Mouse (Mus musculus) liver, embryonic 15.5 days (tissue): ENCODE results near the gene AI661453. TPM values are rescaled to one million over a fixed set of nuclear protein-coding genes. Genes with fewer than 3 reads are reported as not detected.

Experiments
- ATAC-seq: fragments of 200-750 bp; cut with Nextera tagmentation; 2 replicates; pipeline ENCODE4 v1.8.0; 2017; ENCODE audit warnings: moderate number of reproducible peaks, mild to moderate bottlenecking, moderate library complexity; ENCODE audit not compliant: insufficient read depth
- H3K27ac ChIP-seq: fragments of 300-500 bp; sonication (generic); replicated peaks from 2 replicates; pipeline ENCODE4 v1.5.1; 2015; ENCODE audit warnings: mild to moderate bottlenecking, inconsistent platforms
- H3K27me3 ChIP-seq: fragments of 300-500 bp; sonication (generic); 2 replicates; pipeline ENCODE4 v1.6.1; 2015; ENCODE audit warnings: mild to moderate bottlenecking, inconsistent platforms
- H3K36me3 ChIP-seq: fragments of 300-500 bp; sonication (generic); replicated peaks from 2 replicates; pipeline ENCODE4 v1.6.1; 2015; ENCODE audit warnings: moderate library complexity, mild to moderate bottlenecking, inconsistent platforms
- H3K4me1 ChIP-seq: fragments of 300-500 bp; sonication (generic); replicated peaks from 2 replicates; pipeline ENCODE4 v1.6.1; 2015; ENCODE audit warnings: inconsistent platforms
- H3K4me2 ChIP-seq: fragments of 300-500 bp; sonication (generic); 2 replicates; pipeline ENCODE4 v1.6.1; 2015; ENCODE audit warnings: moderate library complexity, mild to moderate bottlenecking, inconsistent platforms
- H3K4me3 ChIP-seq: fragments of 300-500 bp; sonication (generic); replicated peaks from 2 replicates; pipeline ENCODE4 v1.5.1; 2015; ENCODE audit warnings: mild to moderate bottlenecking, inconsistent platforms
- H3K9ac ChIP-seq: fragments of 300-500 bp; sonication (generic); 2 replicates; pipeline ENCODE4 v1.6.1; 2015; ENCODE audit warnings: moderate library complexity, mild to moderate bottlenecking, inconsistent platforms
- H3K9me3 ChIP-seq: fragments of 300-500 bp; sonication (generic); replicated peaks from 2 replicates; pipeline ENCODE4 v1.6.1; 2016; ENCODE audit warnings: inconsistent platforms
- WGBS: fragments of 180-500 bp; shearing (Covaris S2); methylation state at CpG from one replicate; pipeline ENCODE4 v1.1.7; 2015; ENCODE audit warnings: mixed read lengths; ENCODE audit not compliant: insufficient replicate concordance; 5-methylcytosine and 5-hydroxymethylcytosine counted together
- polyA plus RNA-seq: library from polyadenylated mRNA; unstranded; fragments of >200 nt; fragmentation: Nextera tagmentation; extraction: Ambion mirVana; gene quantifications from 2 replicates; pipeline ENCODE4 v1.2.1, GENCODE M21; 2015

The AI661453 gene
- polyA plus RNA-seq, 1 experiment from 2014 or later = 0.51 TPM

GRCm38 (mm10) chr17:47504228-47504627, 67.8 kb downstream of the AI661453 start:
- peaks cover 76% of the 10 kb centered on the region for H3K4me1 ChIP-seq
- peak overlapping the region; percentile 79 for H3K4me2 ChIP-seq
- H3K9ac ChIP-seq = peak overlapping the region; percentile 62; the same call in 1 of the 2 replicates
- 55% methylated on average over 5 of the region's 5 CpGs for WGBS
- H3K27me3 ChIP-seq = no peaks in the 10 kb centered on the region
- ATAC-seq = no peak
- no peaks in the 10 kb centered on the region for H3K9me3 ChIP-seq
- H3K4me3 ChIP-seq = peak overlapping the region; percentile 53
- peaks cover 17% of the 10 kb centered on the region for H3K36me3 ChIP-seq
- H3K27ac ChIP-seq = peak overlapping the region; percentile 77

GRCm38 (mm10) chr17:47504941-47505346, 68.5 kb downstream of the AI661453 start, which contains the start of gene Ccnd3:
TSS of gene Ccnd3 (plus strand) at chr17:47505051.
- Histone ChIP-seq H3K36me3 (peaks cover 12% of the 10 kb centered on the region), H3K4me1 (peaks cover 82% of the 10 kb centered on the region), H3K27ac (peak within 1 kb of the TSS; percentile 77), H3K9ac (peak within 1 kb of the TSS; percentile 62), H3K4me3 (peak within 1 kb of the TSS; percentile 53), H3K4me2 (peak within 1 kb of the TSS; percentile 79), H3K27me3 (no peaks in the 10 kb centered on the region), H3K9me3 (no peaks in the 10 kb centered on the region)
- ATAC-seq = 0 out of 2 replicates have a peak, but pooled peaks have one; percentile 1
- under 1% methylated on average over 22 of the region's 22 CpGs for WGBS

DNA sequence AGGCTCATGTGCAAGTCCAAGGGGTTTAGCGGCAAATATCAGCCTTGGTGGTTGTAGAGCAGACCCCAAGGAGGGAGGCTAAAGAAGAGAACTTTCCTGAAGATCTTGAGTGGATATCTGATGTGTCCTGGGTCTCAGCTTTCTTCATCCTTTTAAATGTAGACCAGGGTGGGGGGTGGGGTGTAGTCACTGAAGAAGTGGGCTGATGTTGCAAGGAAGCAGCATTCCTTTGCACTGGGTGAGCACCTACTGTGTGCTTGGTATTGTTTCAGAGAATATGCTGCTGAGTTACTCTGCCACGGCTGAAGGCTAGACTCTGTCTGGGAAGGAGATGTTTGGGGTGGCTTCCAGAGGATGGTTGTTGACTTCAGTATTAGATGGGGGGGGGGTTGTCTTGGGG, 69.2 kb downstream of the AI661453 start:
- Histone ChIP-seq H3K4me3 (peak overlapping the region; percentile 53), H3K27me3 (no peaks in the 10 kb centered on the region), H3K27ac (peak overlapping the region; percentile 77), H3K4me1 (peaks cover 81% of the 10 kb centered on the region), H3K9me3 (no peaks in the 10 kb centered on the region), H3K4me2 (peak overlapping the region; percentile 79), H3K9ac (peak overlapping the region; percentile 62), H3K36me3 (peaks cover 6% of the 10 kb centered on the region)
- 28% methylated on average over 2 of the region's 2 CpGs for WGBS
- no peak for ATAC-seq

DNA sequence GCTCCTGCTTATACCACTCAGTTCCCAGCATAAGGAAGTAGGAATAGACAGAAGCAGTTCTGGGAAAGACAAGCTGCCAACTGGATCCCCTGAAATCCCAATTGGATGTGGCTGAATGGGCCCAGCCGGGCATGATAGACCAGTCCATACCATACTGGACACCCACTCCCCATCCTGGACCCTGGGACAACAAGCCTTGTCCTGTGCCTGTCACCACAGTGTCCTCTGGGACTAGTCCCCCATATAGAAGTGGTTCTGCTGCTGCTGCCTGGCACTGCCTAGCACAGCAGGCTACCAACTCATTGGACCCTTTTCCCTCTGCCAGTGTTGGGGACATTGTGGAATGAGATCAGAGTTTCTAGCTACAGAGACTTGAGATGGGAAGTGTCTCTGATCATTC, 69.6 kb downstream of the AI661453 start:
- H3K36me3 ChIP-seq = peaks cover under 1% of the 10 kb centered on the region; the same call in 1 of the 2 replicates
- WGBS = 72% methylated on average over 1 of the region's 1 CpGs
- H3K27me3 ChIP-seq = no peaks in the 10 kb centered on the region
- peaks cover 81% of the 10 kb centered on the region for H3K4me1 ChIP-seq
- H3K4me3 ChIP-seq = peak overlapping the region; percentile 53; the same call in 1 of the 2 replicates
- no peak for ATAC-seq
- H3K9me3 ChIP-seq = no peaks in the 10 kb centered on the region
- no peak overlapping the region; the same call in 1 of the 2 replicates for H3K9ac ChIP-seq
- H3K27ac ChIP-seq = peak overlapping the region; percentile 77; the same call in 1 of the 2 replicates
- H3K4me2 ChIP-seq = peak overlapping the region; percentile 79

- Histone ChIP-seq H3K36me3 (no peaks in the 10 kb centered on the region), H3K27ac (peak overlapping the region; percentile 77), H3K9me3 (no peaks in the 10 kb centered on the region), H3K4me3 (no peak overlapping the region), H3K4me1 (peaks cover 82% of the 10 kb centered on the region), H3K27me3 (no peaks in the 10 kb centered on the region), H3K9ac (no peak overlapping the region; the same call in 1 of the 2 replicates), H3K4me2 (no peak overlapping the region)
- WGBS = 82% methylated on average over 4 of the region's 4 CpGs
- no peak for ATAC-seq
These were observed 70.3 kb downstream of the AI661453 start for GRCm38 (mm10) chr17:47506697-47507096.

- no peaks in the 10 kb centered on the region for H3K27me3 ChIP-seq
- H3K36me3 ChIP-seq = no peaks in the 10 kb centered on the region
- H3K9me3 ChIP-seq = no peaks in the 10 kb centered on the region
- H3K4me3 ChIP-seq = peak overlapping the region; percentile 48; the same call in 1 of the 2 replicates
- H3K4me2 ChIP-seq = peak overlapping the region; percentile 77
- no peak for ATAC-seq
- H3K27ac ChIP-seq = peak overlapping the region; percentile 94
- H3K9ac ChIP-seq = peak overlapping the region; percentile 6; the same call in 1 of the 2 replicates
- 42% methylated on average over 2 of the region's 2 CpGs for WGBS
- H3K4me1 ChIP-seq = peaks cover 86% of the 10 kb centered on the region
These were observed 71.1 kb downstream of the AI661453 start for GRCm38 (mm10) chr17:47507523-47507922.

DNA sequence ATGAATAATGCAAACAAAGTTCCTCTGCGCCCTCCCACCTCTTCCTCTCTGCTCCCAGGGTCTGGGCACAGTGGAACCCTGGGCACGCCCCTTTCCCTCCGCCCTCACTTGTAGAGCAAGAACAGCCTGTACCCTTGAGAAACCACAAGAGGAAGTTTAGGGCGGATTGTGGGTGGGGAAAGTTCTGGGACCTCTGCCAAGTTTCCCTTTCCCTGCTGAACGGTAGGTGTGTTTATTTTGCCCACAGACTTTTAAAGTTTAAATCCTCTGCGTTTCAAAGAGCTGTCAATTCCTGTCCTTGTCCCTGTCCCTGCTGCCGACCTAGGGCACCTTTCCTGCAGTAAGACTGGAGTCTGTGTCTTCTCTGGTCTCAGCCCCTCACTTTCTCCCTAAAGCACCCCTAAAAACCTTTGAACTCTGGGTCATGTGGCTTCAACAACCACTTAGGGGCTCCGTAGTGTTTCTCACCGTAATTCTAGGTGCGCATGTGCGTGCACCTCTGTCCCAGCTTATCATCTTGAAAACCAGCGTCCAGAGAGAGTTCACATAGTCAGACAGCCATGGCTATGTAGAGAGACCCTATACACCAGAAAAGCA, 71.7 kb downstream of the AI661453 start:
- H3K4me2 ChIP-seq = peak overlapping the region; percentile 77
- WGBS = 3% methylated on average over 12 of the region's 12 CpGs
- H3K9me3 ChIP-seq = no peaks in the 10 kb centered on the region
- H3K36me3 ChIP-seq = no peaks in the 10 kb centered on the region
- no peaks in the 10 kb centered on the region for H3K27me3 ChIP-seq
- H3K4me3 ChIP-seq = peak overlapping the region; percentile 48
- peaks cover 90% of the 10 kb centered on the region for H3K4me1 ChIP-seq
- H3K9ac ChIP-seq = peak overlapping the region; percentile 57
- peak overlapping the region; percentile 94 for H3K27ac ChIP-seq
- ATAC-seq = peak; percentile 51

DNA sequence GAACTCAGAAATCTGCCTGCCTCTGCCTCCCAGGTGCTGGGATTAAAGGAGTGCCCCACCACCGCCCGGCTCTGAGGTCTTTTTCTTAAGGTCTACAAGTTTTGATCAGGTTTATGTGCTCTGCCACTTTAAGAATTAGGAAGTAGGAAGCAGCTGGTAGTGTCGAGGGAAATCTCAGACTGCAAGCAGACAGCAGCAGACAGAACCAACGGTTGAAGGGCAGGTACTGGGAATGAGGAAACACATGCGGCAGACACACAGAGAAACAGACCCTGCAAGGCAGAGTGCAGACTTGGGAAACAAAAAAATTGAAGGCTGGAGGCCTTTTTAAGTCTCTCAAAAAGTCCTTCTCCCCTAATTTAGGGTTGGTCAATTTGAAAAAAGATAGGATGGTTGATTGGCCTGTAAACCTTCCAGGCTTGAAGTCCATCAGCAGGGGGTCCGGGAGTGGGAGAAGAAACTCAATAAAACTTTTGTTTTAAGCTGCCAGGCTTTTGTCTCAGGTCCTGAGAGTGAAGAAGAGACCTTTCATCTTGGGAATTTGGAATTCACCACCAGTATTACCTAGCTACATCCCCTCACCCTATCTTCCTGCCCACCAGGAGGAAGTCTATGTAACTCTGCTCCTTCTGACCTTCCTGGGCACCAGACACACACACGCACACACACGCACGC, 72.8 kb downstream of the AI661453 start:
- H3K27me3 ChIP-seq = no peaks in the 10 kb centered on the region
- H3K9ac ChIP-seq = 0 out of 2 replicates have a peak overlapping the region, but pooled peaks have one; percentile 6
- H3K36me3 ChIP-seq = no peaks in the 10 kb centered on the region
- H3K9me3 ChIP-seq = no peaks in the 10 kb centered on the region
- H3K4me3 ChIP-seq = no peak overlapping the region
- ATAC-seq = no peak
- H3K4me2 ChIP-seq = no peak overlapping the region
- WGBS = 39% methylated on average over 9 of the region's 9 CpGs
- peaks cover 95% of the 10 kb centered on the region for H3K4me1 ChIP-seq
- H3K27ac ChIP-seq = peak overlapping the region; percentile 94

- Histone ChIP-seq H3K4me1 (peaks cover 91% of the 10 kb centered on the region), H3K36me3 (peaks cover 4% of the 10 kb centered on the region), H3K9me3 (no peaks in the 10 kb centered on the region; the same call in 1 of the 2 replicates), H3K4me2 (peak overlapping the region; percentile 66), H3K27me3 (no peaks in the 10 kb centered on the region), H3K27ac (peak overlapping the region; percentile 87), H3K9ac (peak overlapping the region; percentile 46), H3K4me3 (peak overlapping the region; percentile 39)
- 15% methylated on average over 25 of the region's 25 CpGs for WGBS
- ATAC-seq = peak; percentile 85
These were observed 75.0 kb downstream of the AI661453 start for GRCm38 (mm10) chr17:47511111-47512020.

DNA sequence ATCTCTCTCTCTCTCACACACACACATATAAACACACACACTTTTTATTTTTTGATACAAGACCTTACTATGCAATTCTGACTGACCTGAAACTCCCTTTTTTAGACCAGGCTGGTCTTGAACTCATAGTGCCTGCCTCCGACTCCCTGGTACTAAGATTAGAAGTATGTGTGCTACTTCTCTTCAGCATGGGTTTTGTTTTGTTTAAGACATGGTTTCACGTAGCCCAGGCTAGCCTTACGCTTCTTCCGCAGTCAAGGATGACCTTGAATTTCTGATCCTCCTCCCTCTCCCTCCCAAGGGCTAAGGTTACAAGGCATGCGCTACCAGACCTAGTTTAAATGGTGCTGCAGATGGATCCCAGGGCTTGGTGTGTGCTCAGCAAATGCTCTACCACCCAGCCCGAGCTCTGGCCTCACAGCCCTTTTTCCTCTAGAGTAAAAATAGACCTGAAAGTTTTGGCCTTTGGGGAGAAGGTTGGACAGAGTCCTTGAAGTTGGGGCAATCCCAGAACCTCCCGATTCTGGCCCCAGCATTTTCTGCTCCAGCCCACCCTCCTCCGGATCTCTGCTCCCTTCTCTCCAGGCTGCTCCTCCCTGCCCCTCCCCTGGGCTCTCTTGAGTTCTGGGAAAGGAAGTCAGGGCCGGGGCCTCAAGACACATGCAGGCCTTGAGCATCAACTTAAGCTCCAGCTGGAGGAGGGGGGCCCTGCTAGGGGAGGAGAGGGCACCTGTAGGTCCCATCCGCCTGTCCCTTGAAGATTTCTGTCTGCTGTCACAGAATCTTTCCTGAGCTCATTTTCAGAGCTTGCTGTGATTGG, 76.8 kb downstream of the AI661453 start:
- Histone ChIP-seq H3K27ac (peak overlapping the region; percentile 87), H3K4me3 (no peak overlapping the region), H3K27me3 (no peaks in the 10 kb centered on the region), H3K4me2 (no peak overlapping the region), H3K4me1 (peaks cover 89% of the 10 kb centered on the region), H3K9ac (peak overlapping the region; percentile 28; the same call in 1 of the 2 replicates), H3K36me3 (peaks cover 5% of the 10 kb centered on the region), H3K9me3 (no peaks in the 10 kb centered on the region; the same call in 1 of the 2 replicates)
- WGBS = 57% methylated on average over 10 of the region's 10 CpGs
- ATAC-seq = no peak
